In genomic region chr2:128611178-128611577, GRCm38 (mm10) we compare ENCODE assay signal across 26 mouse cellular contexts. TPM values are rescaled to one million over a fixed set of nuclear protein-coding genes. Genes with fewer than 3 reads are reported as not detected.
DNase-seq lines count a peak whose midpoint lies in the region; ATAC-seq and TF ChIP-seq lines count a peak whose summit lies in the region.
"Had no signal": no experiment of that assay in that cellular context is flagged by ENCODE, and none has a peak within 500 bp of the region (broad histone marks: within the 10 kb centered on the region; RNA-seq: fewer than 3 reads in every experiment).

No protein-coding gene starts in this region.

- H3K27ac ChIP-seq in liver, adult 2 months (replicated peaks; ENCODE audit: insufficient read depth, low read depth, low read length): peak overlapping the region; percentile 66; the same call in 1 of the 2 replicates
- H3K27ac ChIP-seq in liver, embryonic 12.5 days: no peak overlapping the region
- H3K27ac ChIP-seq in liver, embryonic 15.5 days (replicated peaks): 0 out of 2 replicates have a peak overlapping the region, but pooled peaks have one; percentile 64
- H3K27ac ChIP-seq: embryonic facial prominence, embryonic 13.5 days; forebrain, embryonic 12.5 days; heart, adult 2 months; hindbrain, embryonic 10.5 days had no signal

- H3K4me2 ChIP-seq in liver, embryonic 12.5 days: no peak overlapping the region
- no peak overlapping the region for H3K4me2 ChIP-seq in liver, embryonic 15.5 days
- H3K4me2 ChIP-seq: embryonic facial prominence, embryonic 13.5 days; forebrain, embryonic 12.5 days; heart, embryonic 12.5 days had no signal

- ATAC-seq in liver, embryonic 12.5 days: no peak
- no peak for ATAC-seq in liver, embryonic 15.5 days (ENCODE audit: insufficient read depth)
- no peak for ATAC-seq in inflammation-experienced regulatory T-cells, adult 6 months
- ATAC-seq: activated CD4-positive, CD25-positive, alpha-beta regulatory T cell, adult 4 months; forebrain, embryonic 16.5 days; Patski had no signal

- no peak overlapping the region for H3K4me3 ChIP-seq in liver, adult 2 months (ENCODE audit: insufficient read depth, low read depth, low read length)
- no peak overlapping the region for H3K4me3 ChIP-seq in liver, embryonic 12.5 days
- H3K4me3 ChIP-seq in liver, embryonic 15.5 days (replicated peaks): no peak overlapping the region
- H3K4me3 ChIP-seq: embryonic facial prominence, embryonic 13.5 days; forebrain, embryonic 12.5 days; heart, adult 2 months; heart, embryonic 12.5 days; hindbrain, embryonic 10.5 days had no signal

- H3K79me2 ChIP-seq in liver, adult 2 months (ENCODE audit: control insufficient read depth, insufficient read depth, low read length): no peaks in the 10 kb centered on the region

- H3K9me3 ChIP-seq in liver, embryonic 12.5 days (replicated peaks): no peaks in the 10 kb centered on the region
- H3K9me3 ChIP-seq in liver, embryonic 15.5 days (replicated peaks): no peaks in the 10 kb centered on the region
- H3K9me3 ChIP-seq: embryonic facial prominence, embryonic 13.5 days; forebrain, embryonic 12.5 days; heart, embryonic 12.5 days had no signal

- no peak for TF ChIP-seq CTCF in liver, adult 2 months (IDR thresholded peaks at IDR 0.05; ENCODE audit: low read depth, low read length)

- WGBS in liver, adult 2 months: 83% methylated on average over 8 of the region's 8 CpGs
- WGBS in liver, embryonic 12.5 days (ENCODE audit: insufficient replicate concordance): 88% methylated on average over 8 of the region's 8 CpGs
- WGBS in liver, embryonic 15.5 days (ENCODE audit: insufficient replicate concordance): 78% methylated on average over 8 of the region's 8 CpGs

- peaks cover 32% of the 10 kb centered on the region for H3K4me1 ChIP-seq in liver, adult 2 months (ENCODE audit: control insufficient read depth, insufficient read depth, low read length)
- peaks cover 5% of the 10 kb centered on the region; the same call in 1 of the 2 replicates for H3K4me1 ChIP-seq in liver, embryonic 12.5 days
- H3K4me1 ChIP-seq in liver, embryonic 15.5 days (replicated peaks): peaks cover 11% of the 10 kb centered on the region; the same call in 1 of the 2 replicates
- H3K4me1 ChIP-seq: embryonic facial prominence, embryonic 13.5 days; forebrain, embryonic 12.5 days; heart, embryonic 12.5 days; hindbrain, embryonic 10.5 days had no signal

- H3K36me3 ChIP-seq in liver, adult 2 months (ENCODE audit: control insufficient read depth, insufficient read depth, low read length): peaks cover 10% of the 10 kb centered on the region
- H3K36me3 ChIP-seq in liver, embryonic 12.5 days: peaks cover 63% of the 10 kb centered on the region
- H3K36me3 ChIP-seq in liver, embryonic 15.5 days (replicated peaks): peaks cover 49% of the 10 kb centered on the region

- DNase-seq in liver, adult 2 months (ENCODE audit: extremely low read depth, low read depth, low spot score): peak; percentile 14
- peak; percentile 23 for DNase-seq in lung, postnatal 25 days (ENCODE audit: low spot score)
- no peak for DNase-seq in lung, postnatal 10 days
- DNase-seq in cerebellum, postnatal 25 days: no peak
- DNase-seq: adrenal gland, postnatal 14 days; cerebellum, adult 11-12 months; cerebellum, adult 9-10 months; cerebellum, postnatal 36 days; gastrocnemius, postnatal 10 days; heart, adult 2 months had no signal

- no peak overlapping the region for H3K9ac ChIP-seq in liver, adult 2 months (ENCODE audit: low read depth, low read length)
- no peak overlapping the region for H3K9ac ChIP-seq in liver, embryonic 12.5 days
- no peak overlapping the region for H3K9ac ChIP-seq in liver, embryonic 15.5 days
- H3K9ac ChIP-seq: embryonic facial prominence, embryonic 13.5 days; forebrain, embryonic 12.5 days; heart, embryonic 12.5 days had no signal

- no peaks in the 10 kb centered on the region for H3K27me3 ChIP-seq in liver, adult 2 months (ENCODE audit: control insufficient read depth, insufficient read depth, low read length)
- no peaks in the 10 kb centered on the region for H3K27me3 ChIP-seq in liver, embryonic 12.5 days (replicated peaks)
- no peaks in the 10 kb centered on the region for H3K27me3 ChIP-seq in liver, embryonic 15.5 days
- H3K27me3 ChIP-seq: CH12.LX; embryonic facial prominence, embryonic 13.5 days; forebrain, embryonic 12.5 days; heart, embryonic 12.5 days; Patski had no signal

- TF ChIP-seq POLR2A in liver, adult 2 months (IDR thresholded peaks at IDR 0.05; ENCODE audit: extremely low read depth, insufficient read depth, low read length): no peak

RNA-seq across cellular contexts. Expression of gene Spdye4c, which starts 20.2 kb away (rescaled TPM):
- not detected in 2 replicates for total RNA-seq in liver, adult 2 months (2014; rRNA removed)
- polyA plus RNA-seq in liver, adult 2 months (2012; rRNA removed): not detected in 2 replicates
- not detected in 2 replicates for polyA plus RNA-seq in liver, embryonic 12.5 days (2016; fragmentation: Nextera tagmentation; extraction: Ambion mirVana)
- not detected in 2 replicates for polyA plus RNA-seq in liver, embryonic 15.5 days (2015; fragmentation: Nextera tagmentation; extraction: Ambion mirVana)
- not detected for polyA plus RNA-seq in inflammation-experienced regulatory T-cells, adult 6 months (2017; shearing (Covaris generic))
- total RNA-seq: adrenal gland, adult 18-20 months; adrenal gland, postnatal 14 days; CH12.LX; gastrocnemius, postnatal 10 days; gastrocnemius, postnatal 4 days; heart, adult 2 months; heart, postnatal 25 days had no signal
- polyA plus RNA-seq: activated CD4-positive, CD25-positive, alpha-beta regulatory T cell, adult 4 months; embryonic facial prominence, embryonic 13.5 days; forebrain, embryonic 12.5 days; forebrain, embryonic 16.5 days; frontal cortex, adult 2 months; heart, adult 2 months; heart, embryonic 12.5 days; heart, embryonic 16.5 days; hindbrain, embryonic 10.5 days; Patski had no signal

Comparison
In these comparisons a context has a peak if more than half of its experiments do, and no peak if none do; other contexts are left out.
1. DNase-seq: peak in liver, adult 2 months (single experiment) and lung, postnatal 25 days (single experiment); none in lung, postnatal 10 days (single experiment) and cerebellum, postnatal 25 days (0 of 2).